Mouse (Mus musculus): Measurements from ENCODE around the gene Gpr137b.
"Not testable (repeated sequence)": the region's sequence is repeated elsewhere in the genome, so short reads cannot be mapped to it uniquely, and the experiment has no call there.

Gene Gpr137b

DNA sequence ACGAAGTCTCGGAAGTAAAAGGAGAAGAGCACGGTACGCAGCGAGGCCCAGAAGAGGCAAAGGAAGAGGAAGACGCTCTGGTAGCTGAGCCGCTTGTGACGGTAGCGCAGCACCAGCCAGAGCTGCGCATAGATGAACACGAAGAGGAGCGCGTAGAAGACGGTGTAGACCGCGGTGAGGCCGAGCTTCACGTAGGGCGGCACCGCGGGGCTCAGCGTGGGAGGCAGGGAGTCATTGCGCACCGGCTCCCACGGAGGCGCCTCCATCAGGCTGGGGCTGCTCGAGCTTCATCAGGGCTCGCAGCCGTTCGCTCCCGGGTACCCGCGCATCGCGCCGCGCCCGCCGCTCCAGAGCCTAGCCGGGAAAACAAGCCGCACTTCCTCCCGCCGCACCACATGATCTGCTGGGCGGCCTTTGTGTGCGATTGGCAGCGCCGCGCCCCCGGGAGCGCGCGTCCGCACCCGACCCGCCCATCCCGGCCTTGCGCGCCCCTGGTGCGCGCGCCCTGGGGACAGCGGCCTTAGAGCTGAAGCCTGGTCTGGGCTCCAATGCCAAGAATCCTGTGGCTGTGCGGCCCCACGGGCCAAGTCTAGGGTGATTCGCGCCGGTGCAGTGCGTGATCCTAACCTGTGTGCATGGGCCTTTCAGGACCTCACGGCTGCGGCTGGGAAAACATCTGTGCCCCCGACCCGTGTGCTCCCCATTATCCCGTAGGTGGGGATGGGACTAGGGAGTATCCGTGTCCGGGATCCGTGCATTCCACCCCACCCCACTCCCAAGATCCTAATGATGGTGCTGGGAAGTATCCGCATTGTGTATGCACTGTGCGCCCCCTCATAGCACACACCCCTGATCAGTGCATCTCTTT, at the start of gene Gpr137b:
Gene Gpr137b, minus strand, starts transcription at position 787 of the 868 bp plus-strand sequence.
- DNase-seq = peak; percentile 65

DNA sequence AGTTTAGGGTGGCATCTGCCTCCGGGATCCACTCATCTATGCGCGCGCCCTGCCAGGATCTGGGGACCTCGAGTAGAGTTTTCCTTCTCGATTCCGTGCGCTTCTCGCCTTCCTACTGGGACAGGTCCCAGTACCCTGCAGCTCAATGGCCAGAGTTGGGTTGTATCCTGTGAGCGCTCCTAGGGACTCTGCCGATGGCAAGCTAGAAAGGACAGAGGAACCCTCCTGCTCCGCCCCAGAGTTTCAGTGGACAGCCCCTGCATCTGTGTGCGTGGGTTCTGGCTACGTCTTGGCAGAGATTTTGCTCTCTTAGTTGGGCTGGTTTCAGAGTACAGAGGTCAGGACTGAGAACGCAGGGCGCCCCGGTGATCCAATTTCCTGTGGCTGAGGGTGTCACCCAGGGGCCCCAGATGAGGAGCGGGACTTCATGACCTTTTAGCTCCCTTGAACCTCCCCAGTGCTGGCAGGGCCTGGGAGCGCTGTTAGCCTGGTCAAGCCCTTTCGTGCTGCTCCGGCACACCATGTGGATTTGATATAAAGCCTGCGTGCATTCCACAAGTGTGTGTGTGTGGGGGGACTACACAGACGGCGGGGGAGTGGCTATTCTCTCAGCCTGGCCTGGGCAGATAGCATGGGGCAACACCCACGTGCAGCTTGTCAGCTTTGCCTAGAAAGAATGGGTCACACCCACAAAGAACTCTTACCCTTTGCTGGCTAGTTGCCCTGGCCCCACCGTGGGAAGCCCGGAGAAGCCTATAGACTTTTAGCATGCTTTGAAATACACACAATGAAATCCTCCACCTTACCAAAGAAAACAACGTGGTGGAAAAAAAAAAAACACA, 44.5 kb upstream of the Gpr137b start:
- DNase-seq = peak; percentile 46

DNA sequence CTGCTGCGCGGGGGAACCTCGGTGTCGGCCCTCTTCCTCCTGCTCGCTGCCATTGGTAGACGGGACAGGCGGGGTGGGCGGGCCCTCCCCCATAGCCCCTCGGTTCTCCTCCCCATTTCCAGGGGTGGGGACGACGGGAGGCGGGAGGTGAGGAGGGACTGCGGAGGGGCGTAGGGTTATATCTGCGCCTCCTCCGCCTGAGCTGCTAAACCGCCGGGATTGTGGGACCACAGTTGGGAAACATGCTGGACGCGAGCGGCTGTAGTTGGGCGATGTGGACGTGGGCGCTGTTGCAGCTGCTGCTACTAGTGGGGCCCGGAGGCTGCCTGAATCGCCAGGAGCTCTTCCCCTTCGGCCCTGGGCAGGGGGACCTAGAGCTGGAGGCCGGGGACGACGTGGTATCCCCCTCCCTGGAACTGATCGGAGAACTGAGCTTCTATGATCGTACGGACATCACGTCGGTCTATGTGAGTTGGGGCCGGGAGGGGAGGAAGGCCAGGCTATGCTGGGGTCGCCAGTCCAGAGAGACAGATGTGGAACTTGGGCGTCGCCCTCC, 43.7 kb upstream of the Gpr137b start, which contains the start of gene Nid1:
Gene Nid1, plus strand, starts transcription at position 92 of the 556 bp plus-strand sequence.
- peak; percentile 56 for DNase-seq

DNA sequence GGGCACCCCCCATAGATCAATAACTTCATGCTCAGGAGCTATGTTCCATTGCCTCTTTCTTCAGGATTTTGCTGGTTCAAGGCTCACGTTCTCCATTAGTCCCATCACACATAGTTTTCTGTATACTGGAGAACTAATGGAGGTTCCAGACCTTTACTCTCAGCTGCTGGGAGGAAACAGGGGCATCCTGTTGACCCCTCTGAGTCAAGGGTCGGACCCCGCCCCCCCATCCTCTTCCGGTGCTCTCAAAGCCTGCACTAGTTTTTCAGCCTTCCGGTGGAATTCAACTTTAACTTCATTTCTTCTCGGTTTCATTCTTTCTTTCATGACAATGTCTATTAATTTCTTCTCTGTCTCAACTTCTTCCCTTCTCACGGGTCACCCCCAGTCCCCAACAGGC, 42.3 kb upstream of the Gpr137b start:
- DNase-seq = peak; percentile 71

DNA sequence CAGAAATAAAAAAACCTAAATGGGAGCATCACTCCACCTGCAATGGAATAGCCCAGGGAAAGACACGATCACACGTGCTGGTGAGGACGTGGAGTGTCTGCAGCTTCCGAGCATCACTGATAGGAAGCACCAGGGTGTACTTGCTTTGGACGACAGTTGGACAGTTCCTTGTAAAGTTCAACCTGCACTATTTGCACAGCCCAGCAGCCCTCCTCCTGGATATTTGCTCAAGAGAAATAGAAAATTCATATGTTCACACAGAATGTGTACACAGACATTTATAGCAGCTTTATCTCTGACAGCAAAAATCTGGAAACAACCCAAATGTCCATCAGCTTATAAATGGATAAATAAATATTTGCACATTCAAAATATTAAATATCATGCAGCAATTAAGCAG, 29.5 kb upstream of the Gpr137b start:
- not testable (repeated sequence) for DNase-seq

DNA sequence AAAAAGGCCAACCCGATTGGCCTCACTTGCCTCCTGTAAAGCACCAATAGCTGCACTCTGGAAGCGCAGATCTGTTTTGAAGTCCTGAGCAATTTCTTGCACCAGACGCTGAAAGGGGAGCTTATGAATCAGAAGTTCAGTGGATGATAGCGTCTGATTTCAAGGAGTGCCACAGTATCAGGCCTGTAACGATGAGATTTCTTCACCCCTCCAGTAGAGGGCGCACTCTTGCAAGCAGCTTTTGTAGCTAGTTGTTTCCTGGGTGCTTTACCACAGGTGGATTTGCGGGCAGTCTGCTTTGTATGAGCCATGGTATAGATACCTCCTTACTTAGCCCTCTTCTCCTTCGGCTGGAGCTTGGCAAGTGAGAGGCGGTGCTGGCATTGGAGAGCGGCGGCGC, 25.0 kb upstream of the Gpr137b start:
- not testable (repeated sequence) for DNase-seq

DNA sequence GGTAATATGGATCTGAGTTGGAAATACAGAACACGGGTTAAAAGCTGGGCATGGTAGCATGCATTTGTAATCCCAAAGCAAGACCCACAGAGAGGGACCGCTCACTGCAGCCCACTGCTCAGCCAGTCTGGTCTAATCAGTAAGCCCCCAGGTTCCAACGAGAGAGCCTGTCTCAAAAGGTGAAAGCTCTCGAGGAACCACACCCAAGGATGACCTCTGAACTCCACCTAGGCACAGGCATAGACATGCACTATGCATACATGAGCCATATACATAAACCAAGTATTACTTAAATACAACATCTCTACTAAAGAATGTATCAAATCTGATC, 22.2 kb upstream of the Gpr137b start:
- DNase-seq = not testable (repeated sequence)

DNA sequence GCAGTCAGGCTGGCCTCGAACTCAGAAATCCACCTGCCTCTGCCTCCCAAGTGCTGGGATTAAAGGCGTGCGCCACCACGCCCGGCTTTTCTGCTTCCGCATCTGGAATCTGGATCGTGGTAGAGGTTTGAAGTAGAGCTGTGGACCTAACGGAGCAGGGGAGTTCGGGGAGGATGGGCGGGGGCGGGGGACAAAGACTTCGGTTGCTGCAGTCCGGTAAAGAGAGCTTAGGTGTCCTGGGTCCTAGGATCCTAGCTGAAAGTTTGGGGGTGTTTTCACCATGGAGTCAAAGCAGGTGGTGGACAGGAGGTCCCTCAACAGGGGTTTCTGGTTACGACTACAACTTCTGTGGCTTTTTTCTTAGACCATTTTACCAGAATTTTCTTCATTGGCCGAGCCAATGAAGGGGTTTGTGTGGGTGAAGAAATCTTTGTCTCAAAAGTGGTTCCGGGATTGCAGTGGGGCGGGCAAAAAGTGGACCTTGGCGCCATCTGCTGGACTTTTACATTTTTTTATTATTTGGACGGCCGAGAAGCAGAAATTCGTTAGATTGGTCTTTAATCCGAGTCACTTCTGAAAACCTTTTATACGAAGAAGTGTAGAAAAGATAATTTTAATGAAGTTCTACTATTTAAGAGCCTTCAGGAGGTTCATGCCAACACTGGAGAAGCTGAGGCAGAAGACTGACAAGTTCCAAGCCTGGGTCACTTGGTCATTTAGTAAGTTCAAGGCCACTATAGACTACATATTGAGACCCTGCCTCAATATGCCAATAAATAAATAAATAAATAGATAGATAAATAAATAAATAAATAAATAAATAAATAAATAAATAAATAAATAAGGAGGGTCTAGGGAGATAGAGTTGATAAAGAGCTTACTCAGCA, 21.5 kb upstream of the Gpr137b start:
- peak; percentile 71 for DNase-seq

DNA sequence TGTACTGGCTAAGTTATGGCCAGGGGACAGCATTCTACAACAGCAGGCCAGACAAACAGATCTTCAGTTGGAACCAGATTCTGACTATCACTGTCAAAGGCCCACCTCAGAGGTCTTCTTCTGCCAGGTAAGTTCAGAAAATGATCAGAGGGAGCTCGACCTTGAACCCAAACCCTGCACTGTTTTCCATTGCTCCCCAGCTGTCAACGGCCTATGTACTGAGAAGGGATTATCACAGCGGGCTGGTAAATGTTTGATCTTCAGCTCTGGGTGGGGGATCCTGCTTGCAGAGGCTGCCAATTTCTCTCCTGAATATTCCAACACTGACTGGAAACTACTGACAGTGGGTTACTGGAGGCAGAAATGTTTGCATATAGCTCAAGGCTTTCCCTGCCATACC, 20.4 kb upstream of the Gpr137b start:
- DNase-seq = peak; percentile 54

DNA sequence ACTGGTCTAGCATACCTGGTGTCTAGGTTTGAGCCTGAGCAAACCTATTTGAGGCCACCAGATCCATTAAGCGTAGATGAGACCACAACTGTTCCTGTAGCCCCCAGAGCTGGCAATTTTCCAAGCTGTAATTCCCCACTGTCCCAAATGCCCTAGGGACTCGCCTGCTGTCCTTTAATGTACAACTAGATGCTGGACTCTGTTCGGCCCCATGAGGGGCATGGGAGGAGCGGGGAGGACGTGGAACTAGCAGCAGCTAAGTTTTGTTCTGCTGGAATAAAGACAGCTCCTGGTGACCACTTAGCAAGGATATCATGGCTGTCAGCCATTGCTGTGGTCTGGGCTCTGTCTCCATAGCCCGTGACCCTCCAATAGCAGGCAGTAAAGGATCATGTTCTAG, 11.7 kb upstream of the Gpr137b start:
- DNase-seq = not testable (repeated sequence)

DNA sequence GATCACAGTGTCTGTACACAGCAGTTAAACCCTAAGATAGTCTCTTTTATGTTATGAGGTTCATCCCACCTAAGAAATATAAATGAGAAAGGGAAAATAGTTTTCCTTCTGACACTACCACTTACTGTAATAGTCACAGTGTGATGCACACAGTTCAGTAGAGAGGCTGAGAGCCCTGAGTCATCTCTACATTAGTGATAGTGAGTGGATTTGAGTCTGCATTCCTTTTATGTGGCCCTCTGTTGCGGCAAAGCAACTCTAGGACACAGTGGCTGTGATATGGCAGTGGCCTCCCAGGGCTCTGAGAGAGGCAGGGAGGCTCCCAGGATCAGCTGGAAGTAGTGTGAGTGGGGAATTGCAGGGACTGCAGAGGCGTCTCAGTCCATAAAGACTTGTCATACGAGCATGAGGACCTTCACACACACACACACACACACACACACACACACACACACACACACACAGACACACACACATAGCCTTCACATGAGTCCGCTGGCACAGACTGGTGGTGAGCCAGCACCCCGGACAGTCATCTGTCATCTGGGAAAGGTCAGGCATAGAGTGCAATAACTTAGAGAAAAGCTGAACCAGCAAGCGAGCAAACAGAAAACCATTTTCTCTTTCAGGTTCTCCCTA, 10.8 kb upstream of the Gpr137b start:
- not testable (repeated sequence) for DNase-seq

DNA sequence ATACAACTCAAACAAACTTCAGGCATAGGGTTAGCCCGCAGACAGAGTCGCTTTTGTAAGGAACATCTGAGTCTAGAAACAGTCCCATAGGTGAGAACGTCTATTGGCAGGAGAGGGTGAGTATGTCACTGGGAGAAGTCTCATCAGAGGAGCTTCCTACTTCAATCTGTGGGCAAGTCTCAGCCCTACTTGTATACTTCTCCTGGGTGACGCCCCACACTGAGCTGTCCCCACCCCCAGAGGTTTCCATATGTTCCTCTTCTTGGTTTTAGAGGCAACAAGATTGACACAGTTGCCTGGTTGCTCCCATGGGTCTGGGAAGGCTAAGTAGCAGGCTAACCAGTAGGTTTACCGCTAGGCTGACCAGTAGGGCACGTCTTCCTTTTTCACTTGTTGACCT, 10.0 kb upstream of the Gpr137b start:
- DNase-seq = not testable (repeated sequence)

DNA sequence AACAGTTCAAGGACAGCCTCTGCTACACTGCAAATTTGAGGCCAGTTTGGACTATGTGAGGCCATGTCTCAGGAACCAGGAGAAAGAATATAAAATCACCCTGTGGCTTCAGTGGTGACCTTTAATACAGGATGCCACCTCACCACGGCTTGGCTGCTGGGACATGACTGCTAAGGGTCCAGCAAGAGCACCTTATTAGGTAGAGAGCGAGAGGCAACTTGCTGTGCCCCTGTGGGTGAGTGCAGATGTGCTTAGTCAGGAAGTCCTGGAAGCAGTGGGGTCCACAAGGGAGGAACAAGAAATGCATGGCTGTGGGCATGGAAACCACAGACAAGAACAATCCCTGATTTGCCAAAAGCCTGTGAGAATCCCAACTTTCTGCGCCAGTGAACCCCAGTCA, 9.6 kb upstream of the Gpr137b start:
- DNase-seq = not testable (repeated sequence)

DNA sequence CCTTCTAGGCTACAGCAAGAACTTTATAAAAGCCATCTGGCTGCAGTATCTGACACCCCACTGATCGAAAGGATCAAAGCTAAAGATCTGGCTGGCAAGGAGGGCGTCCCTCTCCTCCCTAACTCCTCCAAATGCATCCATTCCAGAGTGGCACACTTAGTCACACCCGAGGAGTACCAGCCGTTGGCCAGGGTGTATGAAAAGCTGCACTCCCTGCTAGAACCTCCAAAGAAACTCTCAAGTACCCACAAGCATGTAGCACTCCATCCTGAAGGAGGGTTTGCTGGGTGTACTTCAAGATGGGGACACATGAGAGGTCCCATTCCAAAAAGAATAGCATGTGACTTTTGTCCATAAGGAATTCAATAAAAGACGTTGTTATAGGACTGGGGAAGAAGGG, 9.0 kb upstream of the Gpr137b start:
- not testable (repeated sequence) for DNase-seq

DNA sequence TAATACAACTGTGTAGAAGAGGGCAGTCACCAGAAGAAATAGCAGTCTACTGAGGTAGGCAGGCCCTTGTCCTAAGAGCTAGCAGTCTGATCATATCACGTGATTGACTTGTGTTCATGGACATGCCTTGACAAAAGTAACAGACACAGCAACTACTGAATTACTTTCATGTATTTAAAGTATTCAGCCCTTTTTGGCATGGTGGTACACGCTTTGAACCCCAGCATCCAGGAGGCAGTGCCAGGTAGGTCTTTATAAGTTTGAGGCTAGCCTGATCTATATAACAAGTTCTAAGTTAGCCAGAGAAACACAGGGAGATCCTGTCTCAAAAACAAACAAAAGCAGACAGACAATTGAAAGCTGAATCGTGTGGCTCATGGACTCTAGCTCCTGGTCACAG, 7.0 kb upstream of the Gpr137b start:
- DNase-seq = not testable (repeated sequence)

DNA sequence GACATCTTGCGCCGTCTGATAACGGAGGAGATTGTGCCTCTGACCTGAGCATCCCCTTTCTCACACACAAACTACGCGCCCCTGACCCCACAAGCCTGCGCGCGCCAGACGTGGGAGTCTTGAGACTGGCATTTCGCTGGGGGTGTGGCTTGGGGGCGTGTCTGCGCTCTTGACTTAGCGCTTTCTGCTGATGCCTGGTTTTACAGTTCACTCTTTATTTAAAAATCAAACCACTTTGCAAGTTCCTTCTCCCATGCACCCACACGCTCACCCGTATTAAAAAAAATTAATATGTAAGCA, 232 bp upstream of the Gpr137b start:
- DNase-seq = peak; percentile 60

DNA sequence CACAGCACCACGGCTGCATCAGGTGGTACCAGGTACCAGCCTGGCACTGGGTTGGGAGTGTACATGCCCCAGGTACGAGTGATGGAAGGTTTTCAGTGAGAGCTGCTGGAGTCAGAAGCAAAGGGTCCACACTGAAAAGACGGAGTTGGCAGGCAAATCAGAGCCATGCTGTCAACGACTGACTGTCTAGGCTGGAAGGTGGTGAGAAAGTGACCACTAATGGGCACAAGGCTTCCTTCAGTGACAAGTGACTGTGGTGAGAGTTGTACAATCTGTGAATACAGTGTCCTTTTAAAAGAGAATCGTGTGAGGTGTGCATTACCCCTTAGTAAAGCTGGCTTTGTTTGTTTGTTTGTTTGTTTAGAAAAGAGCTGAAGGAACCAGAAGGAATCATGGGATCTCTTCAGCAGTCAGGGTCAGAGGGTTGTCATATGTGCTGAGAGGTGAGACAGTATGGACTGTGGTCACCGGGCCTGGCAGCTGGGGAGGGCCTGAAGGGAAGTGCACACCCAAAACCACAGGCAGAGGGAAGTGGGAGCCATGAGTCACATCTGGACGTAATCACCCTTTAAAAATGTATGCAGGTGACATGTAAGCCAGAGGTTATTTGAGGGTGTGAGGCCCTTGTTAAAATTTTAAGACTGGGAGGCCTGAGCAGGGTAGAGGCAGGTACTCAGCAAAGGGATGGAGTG, 15.5 kb downstream of the Gpr137b start:
- not testable (repeated sequence) for DNase-seq

DNA sequence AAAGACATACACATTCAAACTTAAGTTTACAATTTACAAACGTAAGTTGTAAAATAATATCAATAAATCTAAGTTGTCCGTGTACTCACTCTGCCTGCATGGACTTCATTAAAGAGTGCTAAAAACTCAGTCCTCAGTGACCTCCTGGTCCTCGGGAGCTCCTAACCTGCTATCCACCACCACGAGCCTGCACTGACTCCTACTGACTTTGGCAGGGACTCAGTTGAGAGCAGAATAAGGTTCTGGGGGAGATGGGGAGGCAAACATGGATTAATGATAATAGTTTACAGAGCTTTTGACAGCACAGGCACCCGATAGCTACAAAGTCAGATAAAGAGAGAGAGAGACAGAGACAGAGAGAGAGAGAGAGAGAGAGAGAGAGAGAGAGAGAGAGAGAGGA, 16.6 kb downstream of the Gpr137b start:
- no peak for DNase-seq

DNA sequence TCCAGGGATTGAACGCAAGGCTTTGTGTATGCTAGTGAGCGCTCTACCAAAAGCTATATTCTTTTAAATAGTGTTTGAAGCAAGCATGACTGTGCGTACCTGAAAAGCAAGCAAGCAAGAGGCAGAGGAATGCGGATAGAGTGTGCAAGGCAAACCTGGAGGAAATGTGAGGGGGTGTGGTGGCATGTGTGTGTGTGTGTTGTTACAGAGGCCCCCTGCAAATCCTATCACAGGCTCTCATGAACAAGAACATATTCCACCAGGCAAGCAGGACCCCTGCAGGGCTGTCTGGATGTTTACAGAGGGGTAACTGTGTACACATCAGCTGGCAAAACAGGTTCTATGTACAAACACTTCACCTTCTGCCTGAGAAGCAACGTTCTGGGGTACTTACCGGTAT, 19.8 kb downstream of the Gpr137b start:
- not testable (repeated sequence) for DNase-seq

DNA sequence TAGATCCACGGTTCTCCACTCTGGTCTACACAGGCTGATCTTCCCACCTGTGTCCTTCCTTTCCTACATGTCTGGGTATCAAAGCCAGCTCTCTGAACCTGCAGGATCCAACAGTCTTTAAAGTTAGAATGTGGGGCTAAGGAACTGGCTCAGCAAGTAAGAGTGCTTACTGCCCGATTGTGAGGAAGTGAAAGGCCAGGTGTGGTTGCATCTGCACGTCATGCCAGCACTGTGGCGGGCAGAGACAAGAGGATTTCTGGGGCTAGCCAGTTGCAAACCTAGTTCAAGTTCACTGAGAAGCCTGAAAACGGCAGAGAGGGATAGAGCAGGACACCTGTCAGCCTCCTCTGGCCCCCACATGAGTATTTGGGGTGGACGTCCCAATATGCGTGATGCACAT, 22.4 kb downstream of the Gpr137b start:
- not testable (repeated sequence) for DNase-seq

DNA sequence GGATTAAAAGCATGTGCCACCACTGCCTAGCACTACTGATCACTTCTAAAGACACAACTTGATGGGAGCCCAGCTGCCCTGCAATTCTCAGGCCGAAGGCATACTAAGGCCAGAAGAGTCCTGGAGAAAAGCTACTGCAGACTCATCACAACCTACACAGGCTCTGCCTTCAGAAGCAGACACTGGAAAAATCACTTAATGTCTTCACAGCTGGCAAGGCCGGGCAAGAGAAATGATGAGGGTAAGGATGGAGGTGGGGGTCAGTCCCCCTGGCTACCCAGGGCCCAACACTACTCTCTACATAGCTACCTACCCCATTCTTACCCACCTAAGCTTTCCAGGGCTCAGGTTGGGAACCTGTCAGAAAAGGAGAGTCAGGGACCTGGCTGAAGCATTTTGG, 27.4 kb downstream of the Gpr137b start:
- DNase-seq = not testable (repeated sequence)

All from kidney, postnatal 10 days (tissue).